24 mouse cellular contexts compared by ENCODE assay signal in the genomic region with DNA sequence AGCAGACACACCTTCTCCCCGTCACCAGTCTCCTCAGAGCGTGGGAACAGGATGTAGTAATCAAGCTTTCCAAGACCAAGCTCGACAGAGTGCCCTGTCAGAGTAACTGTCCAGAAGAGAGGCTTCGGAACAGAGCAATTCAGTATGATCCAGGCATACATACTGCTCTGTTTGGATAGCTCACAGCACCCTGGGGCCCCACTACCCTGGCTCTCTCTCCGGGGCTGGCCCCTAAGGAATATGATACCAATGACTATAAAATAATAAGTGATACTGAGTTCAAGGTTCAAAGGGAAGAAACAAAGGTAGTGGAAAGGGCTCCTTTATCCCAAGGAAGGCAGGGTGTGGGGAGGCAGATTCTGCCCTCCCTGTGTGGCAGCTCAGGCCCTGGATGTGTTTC. TPM values are rescaled to one million over a fixed set of nuclear protein-coding genes. Genes with fewer than 3 reads are reported as not detected.
"Had no signal": no experiment of that assay in that cellular context is flagged by ENCODE, and none has a peak within 500 bp of the region (broad histone marks: within the 10 kb centered on the region; RNA-seq: fewer than 3 reads in every experiment).

No protein-coding gene starts in this region.

- H3K9me3 ChIP-seq: heart, embryonic 10.5 days; heart, embryonic 13.5 days; heart, embryonic 15.5 days; kidney, embryonic 15.5 days; limb, embryonic 13.5 days; limb, embryonic 15.5 days; liver, embryonic 12.5 days had no signal

- H3K27me3 ChIP-seq: heart, embryonic 15.5 days; kidney, embryonic 15.5 days; limb, embryonic 13.5 days; limb, embryonic 15.5 days; liver, embryonic 12.5 days had no signal

- H3K4me1 ChIP-seq: heart, embryonic 13.5 days; heart, embryonic 15.5 days; kidney, embryonic 15.5 days; limb, embryonic 13.5 days; limb, embryonic 15.5 days had no signal

- H3K9ac ChIP-seq: heart, embryonic 13.5 days; heart, embryonic 15.5 days; hindbrain, embryonic 14.5 days; kidney, embryonic 15.5 days; limb, embryonic 13.5 days; limb, embryonic 15.5 days; liver, embryonic 12.5 days; liver, embryonic 14.5 days had no signal

- H3K27ac ChIP-seq: gastrocnemius, adult 2 months; heart, embryonic 10.5 days; heart, embryonic 13.5 days; heart, embryonic 15.5 days; hindbrain, embryonic 14.5 days; kidney, embryonic 15.5 days; kidney, postnatal 0 days; layer of hippocampus, adult 2 months; limb, embryonic 13.5 days; limb, embryonic 15.5 days; liver, embryonic 12.5 days; liver, embryonic 14.5 days had no signal

- DNase-seq: gastrocnemius, adult 2 months; gastrocnemius, postnatal 10 days; gastrocnemius, postnatal 25 days; heart, adult 18-20 months; heart, postnatal 14 days; heart, postnatal 36 days; kidney, adult 2 months; kidney, adult 9 months; kidney, postnatal 14 days; kidney, postnatal 36 days; left cerebral cortex, postnatal 4 days had no signal

- ATAC-seq: hindbrain, embryonic 16.5 days; inflammation-experienced regulatory T-cells, adult 6 months; liver, embryonic 12.5 days had no signal

- H3K4me3 ChIP-seq: gastrocnemius, adult 2 months; heart, embryonic 10.5 days; heart, embryonic 13.5 days; heart, embryonic 15.5 days; kidney, embryonic 15.5 days; layer of hippocampus, adult 2 months; limb, embryonic 13.5 days; limb, embryonic 15.5 days; liver, embryonic 12.5 days had no signal

- H3K36me3 ChIP-seq: heart, embryonic 10.5 days; heart, embryonic 13.5 days; heart, embryonic 15.5 days; kidney, embryonic 15.5 days; limb, embryonic 13.5 days; limb, embryonic 15.5 days; liver, embryonic 12.5 days had no signal

- H3K4me2 ChIP-seq: heart, embryonic 13.5 days; heart, embryonic 15.5 days; hindbrain, embryonic 14.5 days; kidney, embryonic 15.5 days; limb, embryonic 13.5 days; limb, embryonic 15.5 days; liver, embryonic 12.5 days had no signal

RNA-seq across cellular contexts. Expression of gene Agap2, which starts 57.4 kb away (rescaled TPM):
- polyA plus RNA-seq: heart, embryonic 13.5 days; heart, embryonic 15.5 days had no signal
